Comparison of ENCODE assay signal across 8 mouse cellular contexts in genomic region chr5:19908706-19909060, GRCm38 (mm10).
DNase-seq lines count a peak whose midpoint lies in the region; ATAC-seq and TF ChIP-seq lines count a peak whose summit lies in the region.
"Had no signal": no experiment of that assay in that cellular context is flagged by ENCODE, and none has a peak within 500 bp of the region (broad histone marks: within the 10 kb centered on the region; RNA-seq: fewer than 3 reads in every experiment).

No protein-coding gene starts in this region.

- peaks cover 5% of the 10 kb centered on the region; the same call in 1 of the 2 replicates for H3K27me3 ChIP-seq in embryonic facial prominence, embryonic 13.5 days
- H3K27me3 ChIP-seq in forebrain, postnatal 0 days (ENCODE audit: insufficient read depth, low read length), result no peaks in the 10 kb centered on the region; the same call in 1 of the 2 replicates
- H3K27me3 ChIP-seq in midbrain, embryonic 13.5 days, result no peaks in the 10 kb centered on the region

- peak; percentile 24 to 25 for DNase-seq in layer of hippocampus, postnatal 10 days (ENCODE audit: low spot score in 2 of 2)
- no peak for DNase-seq in layer of hippocampus, adult 9-10 months (ENCODE audit: low spot score)
- no peak for DNase-seq in forebrain, postnatal 0 days
- no peak for DNase-seq in natural killer cell, adult 2 months (ENCODE audit: low spot score in 2 of 2)
- no peak for DNase-seq in urinary bladder, postnatal 25 days (ENCODE audit: low spot score)

- no peak for TF ChIP-seq CTCF in forebrain, postnatal 0 days (IDR thresholded peaks at IDR 0.05; ENCODE audit: low read depth)

- no peaks in the 10 kb centered on the region for H3K36me3 ChIP-seq in embryonic facial prominence, embryonic 13.5 days
- H3K36me3 ChIP-seq in forebrain, postnatal 0 days (ENCODE audit: insufficient read depth), result no peaks in the 10 kb centered on the region
- no peaks in the 10 kb centered on the region for H3K36me3 ChIP-seq in midbrain, embryonic 13.5 days

- no peaks in the 10 kb centered on the region for H3K9me3 ChIP-seq in embryonic facial prominence, embryonic 13.5 days
- H3K9me3 ChIP-seq in forebrain, postnatal 0 days (ENCODE audit: low read length), result no peaks in the 10 kb centered on the region
- no peaks in the 10 kb centered on the region for H3K9me3 ChIP-seq in midbrain, embryonic 13.5 days

- H3K27ac ChIP-seq in embryonic facial prominence, embryonic 13.5 days, result no peak overlapping the region
- peak overlapping the region; percentile 88 for H3K27ac ChIP-seq in forebrain, postnatal 0 days (ENCODE audit: low read depth, low read length)
- peak overlapping the region; percentile 85 for H3K27ac ChIP-seq in midbrain, embryonic 13.5 days

- under 1% methylated on average over 5 of the region's 5 CpGs for WGBS in embryonic facial prominence, embryonic 13.5 days
- WGBS in forebrain, postnatal 0 days, result under 1% methylated on average over 5 of the region's 5 CpGs
- under 1% methylated on average over 5 of the region's 5 CpGs for WGBS in midbrain, embryonic 13.5 days

- no peak for ATAC-seq in embryonic facial prominence, embryonic 13.5 days (ENCODE audit: insufficient number of reproducible peaks, insufficient read depth, low FRiP score, low TSS enrichment, low read depth)
- peak; percentile 2; the same call in 1 of the 2 replicates for ATAC-seq in forebrain, postnatal 0 days
- peak; percentile 4; the same call in 1 of the 2 replicates for ATAC-seq in midbrain, embryonic 13.5 days
- ATAC-seq: Patski had no signal

- peaks cover 6% of the 10 kb centered on the region; the same call in 1 of the 2 replicates for H3K4me1 ChIP-seq in embryonic facial prominence, embryonic 13.5 days
- peaks cover 11% of the 10 kb centered on the region; the same call in 1 of the 2 replicates for H3K4me1 ChIP-seq in forebrain, postnatal 0 days (ENCODE audit: insufficient read depth)
- peaks cover 22% of the 10 kb centered on the region for H3K4me1 ChIP-seq in midbrain, embryonic 13.5 days (replicated peaks)

- peak overlapping the region; percentile 86 for H3K4me2 ChIP-seq in embryonic facial prominence, embryonic 13.5 days
- H3K4me2 ChIP-seq in forebrain, postnatal 0 days (ENCODE audit: low read depth), result peak overlapping the region; percentile 62
- H3K4me2 ChIP-seq in midbrain, embryonic 13.5 days (replicated peaks), result peak overlapping the region; percentile 70

- peak overlapping the region; percentile 51 for H3K4me3 ChIP-seq in embryonic facial prominence, embryonic 13.5 days
- peak overlapping the region; percentile 65 for H3K4me3 ChIP-seq in forebrain, postnatal 0 days (ENCODE audit: low read depth, low read length)
- H3K4me3 ChIP-seq in midbrain, embryonic 13.5 days (replicated peaks), result peak overlapping the region; percentile 56

- H3K9ac ChIP-seq in embryonic facial prominence, embryonic 13.5 days, result peak overlapping the region; percentile 70
- H3K9ac ChIP-seq in forebrain, postnatal 0 days, result peak overlapping the region; percentile 82
- H3K9ac ChIP-seq in midbrain, embryonic 13.5 days (replicated peaks), result peak overlapping the region; percentile 82

Comparison
In these comparisons a context has a peak if more than half of its experiments do, and no peak if none do; other contexts are left out.
1. DNase-seq: peak in layer of hippocampus, postnatal 10 days (2 of 2); none in layer of hippocampus, adult 9-10 months (single experiment), forebrain, postnatal 0 days (single experiment), natural killer cell, adult 2 months (0 of 2) and urinary bladder, postnatal 25 days (single experiment).
2. Peak in every context shown above with its lines, with median percentiles within 50 percentile points of each other: H3K4me2 ChIP-seq, H3K4me3 ChIP-seq and H3K9ac ChIP-seq.